9 mouse cellular contexts compared by ENCODE assay signal in genomic region chr2:153475114-153476112, GRCm38 (mm10). TPM values are rescaled to one million over a fixed set of nuclear protein-coding genes. Genes with fewer than 3 reads are reported as not detected.
DNase-seq lines count a peak whose midpoint lies in the region; ATAC-seq and TF ChIP-seq lines count a peak whose summit lies in the region.
"Had no signal": no experiment of that assay in that cellular context is flagged by ENCODE, and none has a peak within 500 bp of the region (broad histone marks: within the 10 kb centered on the region; RNA-seq: fewer than 3 reads in every experiment).

No protein-coding gene starts in this region.

- no peak for DNase-seq in forebrain, embryonic 10.5 days (ENCODE audit: extremely low spot score, low spot score)
- DNase-seq in forebrain, embryonic 11.5 days (ENCODE audit: low spot score), result no peak
- DNase-seq in ES-E14 (ENCODE audit: low read depth, low spot score), result no peak
- DNase-seq in thymus, postnatal 25 days, result no peak
- no peak for DNase-seq in thymus, postnatal 36 days

- no peak for ATAC-seq in forebrain, embryonic 11.5 days (replicated peaks; ENCODE audit: low FRiP score)
- ATAC-seq in forebrain, embryonic 13.5 days, result 0 out of 2 replicates have a peak, but pooled peaks have one; percentile 5
- peak; percentile 52 for ATAC-seq in intestine, embryonic 15.5 days
- no peak for ATAC-seq in midbrain, embryonic 15.5 days (replicated peaks)

- in situ Hi-C loops in ES-E14 (cut with MboI; ENCODE audit: low sequenced_read_pairs in 2 of 2, unreplicated experiment in 2 of 2), result loop anchor here in 1 of 2 experiments (25.0 kb wide), 1 partner anchor 112 kb away; no protein-coding TSS in a partner anchor

- WGBS in forebrain, embryonic 10.5 days, result 53% methylated on average over 4 of the region's 4 CpGs
- WGBS in forebrain, embryonic 11.5 days, result 56% methylated on average over 4 of the region's 4 CpGs
- 37% methylated on average over 4 of the region's 4 CpGs for WGBS in forebrain, embryonic 13.5 days
- WGBS in intestine, embryonic 15.5 days, result 24% methylated on average over 4 of the region's 4 CpGs
- WGBS in midbrain, embryonic 15.5 days, result 31% methylated on average over 4 of the region's 4 CpGs

- no peaks in the 10 kb centered on the region for H3K9me3 ChIP-seq in forebrain, embryonic 10.5 days
- H3K9me3 ChIP-seq in forebrain, embryonic 11.5 days (ENCODE audit: control insufficient read depth, low read length), result no peaks in the 10 kb centered on the region
- no peaks in the 10 kb centered on the region for H3K9me3 ChIP-seq in ES-E14 (ENCODE audit: control insufficient read depth, insufficient read depth, low read depth, low read length)
- H3K9me3 ChIP-seq in forebrain, embryonic 13.5 days (replicated peaks), result no peaks in the 10 kb centered on the region
- no peaks in the 10 kb centered on the region for H3K9me3 ChIP-seq in intestine, embryonic 15.5 days
- H3K9me3 ChIP-seq in midbrain, embryonic 15.5 days, result no peaks in the 10 kb centered on the region

- H3K27ac ChIP-seq in forebrain, embryonic 10.5 days, result peak overlapping the region; percentile 69
- no peak overlapping the region for H3K27ac ChIP-seq in forebrain, embryonic 11.5 days (ENCODE audit: low read depth, low read length)
- H3K27ac ChIP-seq in ES-E14 (ENCODE audit: insufficient read depth, low read depth, low read length, poor library complexity, severe bottlenecking), result no peak overlapping the region
- H3K27ac ChIP-seq in forebrain, embryonic 13.5 days, result peak overlapping the region; percentile 55
- H3K27ac ChIP-seq in intestine, embryonic 15.5 days, result peak overlapping the region; percentile 71
- peak overlapping the region; percentile 31; the same call in 1 of the 2 replicates for H3K27ac ChIP-seq in midbrain, embryonic 15.5 days

- H3K4me2 ChIP-seq in forebrain, embryonic 11.5 days (ENCODE audit: low read depth, low read length, severe bottlenecking), result no peak overlapping the region
- H3K4me2 ChIP-seq in forebrain, embryonic 13.5 days, result no peak overlapping the region
- H3K4me2 ChIP-seq in intestine, embryonic 15.5 days (replicated peaks), result no peak overlapping the region; the same call in 1 of the 2 replicates
- H3K4me2 ChIP-seq in midbrain, embryonic 15.5 days, result no peak overlapping the region

- H3K4me3 ChIP-seq in forebrain, embryonic 10.5 days, result no peak overlapping the region
- no peak overlapping the region for H3K4me3 ChIP-seq in forebrain, embryonic 11.5 days (ENCODE audit: low read depth, low read length)
- H3K4me3 ChIP-seq in ES-E14 (ENCODE audit: insufficient read depth in 1 of 2, low read depth in 1 of 2, low read length in 2 of 2, poor library complexity in 1 of 2, severe bottlenecking in 1 of 2), result no peak overlapping the region
- H3K4me3 ChIP-seq in forebrain, embryonic 13.5 days, result no peak overlapping the region
- no peak overlapping the region for H3K4me3 ChIP-seq in intestine, embryonic 15.5 days (replicated peaks)
- H3K4me3 ChIP-seq in midbrain, embryonic 15.5 days, result no peak overlapping the region

- H3K4me1 ChIP-seq in forebrain, embryonic 10.5 days, result peaks cover 40% of the 10 kb centered on the region
- no peaks in the 10 kb centered on the region; the same call in 1 of the 2 replicates for H3K4me1 ChIP-seq in forebrain, embryonic 11.5 days (replicated peaks; ENCODE audit: control insufficient read depth, insufficient read depth, low read length)
- peaks cover 0 to 7% of the 10 kb centered on the region in 2 experiments; a peak in 1 of 4 replicates for H3K4me1 ChIP-seq in ES-E14 (ENCODE audit: control insufficient read depth in 2 of 2, insufficient read depth in 2 of 2, low read length in 2 of 2, poor library complexity in 1 of 2)
- H3K4me1 ChIP-seq in forebrain, embryonic 13.5 days, result peaks cover 30% of the 10 kb centered on the region
- peaks cover 25% of the 10 kb centered on the region for H3K4me1 ChIP-seq in intestine, embryonic 15.5 days (replicated peaks)
- peaks cover 14% of the 10 kb centered on the region for H3K4me1 ChIP-seq in midbrain, embryonic 15.5 days

- no peaks in the 10 kb centered on the region for H3K27me3 ChIP-seq in forebrain, embryonic 10.5 days (ENCODE audit: poor library complexity, severe bottlenecking)
- no peaks in the 10 kb centered on the region; the same call in 1 of the 2 replicates for H3K27me3 ChIP-seq in forebrain, embryonic 11.5 days (ENCODE audit: control insufficient read depth, insufficient read depth, low read length)
- no peaks in the 10 kb centered on the region for H3K27me3 ChIP-seq in forebrain, embryonic 13.5 days
- no peaks in the 10 kb centered on the region for H3K27me3 ChIP-seq in intestine, embryonic 15.5 days (replicated peaks)
- H3K27me3 ChIP-seq in midbrain, embryonic 15.5 days (replicated peaks), result no peaks in the 10 kb centered on the region
- H3K27me3 ChIP-seq: CH12.LX had no signal

- H3K36me3 ChIP-seq in forebrain, embryonic 10.5 days (replicated peaks), result no peaks in the 10 kb centered on the region
- no peaks in the 10 kb centered on the region for H3K36me3 ChIP-seq in forebrain, embryonic 11.5 days (ENCODE audit: control insufficient read depth, insufficient read depth, low read length)
- no peaks in the 10 kb centered on the region for H3K36me3 ChIP-seq in ES-E14 (ENCODE audit: control insufficient read depth, insufficient read depth, low read length, poor library complexity, severe bottlenecking)
- no peaks in the 10 kb centered on the region for H3K36me3 ChIP-seq in forebrain, embryonic 13.5 days (ENCODE audit: poor library complexity, severe bottlenecking)
- no peaks in the 10 kb centered on the region for H3K36me3 ChIP-seq in intestine, embryonic 15.5 days
- H3K36me3 ChIP-seq in midbrain, embryonic 15.5 days (replicated peaks), result no peaks in the 10 kb centered on the region

- no peak overlapping the region for H3K9ac ChIP-seq in forebrain, embryonic 11.5 days (ENCODE audit: low read length)
- 0 out of 2 replicates have a peak overlapping the region, but pooled peaks have one; percentile 5 for H3K9ac ChIP-seq in ES-E14 (ENCODE audit: insufficient read depth, low read depth, low read length, poor library complexity, severe bottlenecking)
- peak overlapping the region; percentile 27; the same call in 1 of the 2 replicates for H3K9ac ChIP-seq in forebrain, embryonic 13.5 days
- no peak overlapping the region for H3K9ac ChIP-seq in intestine, embryonic 15.5 days
- no peak overlapping the region for H3K9ac ChIP-seq in midbrain, embryonic 15.5 days

TF ChIP-seq in ES-E14, 5 proteins besides CTCF, POLR2A, EP300 and RAD21:
- TF ChIP-seq MAFK (IDR thresholded peaks at IDR 0.05; ENCODE audit: insufficient read depth, low read depth, low read length) (no peak), ZNF384 (IDR thresholded peaks at IDR 0.05; ENCODE audit: low read depth, low read length) (no peak), ZC3H11A (IDR thresholded peaks at IDR 0.05; ENCODE audit: borderline replicate concordance, low read depth, low read length) (no peak), CHD2 (IDR thresholded peaks at IDR 0.05; ENCODE audit: low read depth, low read length) (no peak), HCFC1 (IDR thresholded peaks at IDR 0.05; ENCODE audit: borderline replicate concordance, insufficient read depth, low read length) (no peak)
TF ChIP-seq in ES-E14: peak in this region for 0.

RNA-seq across cellular contexts. Expression of gene 4930404H24Rik, which starts 17.2 kb away (rescaled TPM):
- not detected in 2 replicates for polyA plus RNA-seq in forebrain, embryonic 10.5 days (2016; fragmentation: Nextera tagmentation; extraction: Ambion mirVana)
- not detected in 2 replicates for polyA plus RNA-seq in forebrain, embryonic 11.5 days (2014; fragmentation: Nextera tagmentation; extraction: Ambion mirVana)
- total RNA-seq in ES-E14 (2012; rRNA removed), result not detected in 2 replicates
- not detected in 2 replicates for polyA plus RNA-seq in forebrain, embryonic 13.5 days (2015; fragmentation: Nextera tagmentation; extraction: Ambion mirVana)
- not detected in 2 replicates for polyA plus RNA-seq in intestine, embryonic 15.5 days (2015; fragmentation: Nextera tagmentation; extraction: Ambion mirVana)
- not detected in 2 replicates for polyA plus RNA-seq in midbrain, embryonic 15.5 days (2015; fragmentation: Nextera tagmentation; extraction: Ambion mirVana)
- total RNA-seq: CH12.LX had no signal

RNA-seq across cellular contexts. Expression of gene Nol4l, which starts 54.4 kb away (rescaled TPM):
- polyA plus RNA-seq in forebrain, embryonic 10.5 days (2016; fragmentation: Nextera tagmentation; extraction: Ambion mirVana), result 11.7 and 12.3 TPM in 2 replicates
- polyA plus RNA-seq in forebrain, embryonic 11.5 days (2014; fragmentation: Nextera tagmentation; extraction: Ambion mirVana), result 25.6 and 26.2 TPM in 2 replicates
- total RNA-seq in ES-E14 (2012; rRNA removed), result 3.8 and 4.3 TPM in 2 replicates
- polyA plus RNA-seq in forebrain, embryonic 13.5 days (2015; fragmentation: Nextera tagmentation; extraction: Ambion mirVana), result 32.1 and 36.7 TPM in 2 replicates
- 25.6 and 27.1 TPM in 2 replicates for polyA plus RNA-seq in intestine, embryonic 15.5 days (2015; fragmentation: Nextera tagmentation; extraction: Ambion mirVana)
- polyA plus RNA-seq in midbrain, embryonic 15.5 days (2015; fragmentation: Nextera tagmentation; extraction: Ambion mirVana), result 50.8 and 54.6 TPM in 2 replicates

Comparison
In these comparisons a context has a peak if more than half of its experiments do, and no peak if none do; other contexts are left out.
1. H3K27ac ChIP-seq: peak in forebrain, embryonic 10.5 days (single experiment), forebrain, embryonic 13.5 days (single experiment), intestine, embryonic 15.5 days (single experiment) and midbrain, embryonic 15.5 days (single experiment); none in forebrain, embryonic 11.5 days (single experiment) and ES-E14 (single experiment).
2. ATAC-seq: peak in forebrain, embryonic 13.5 days (single experiment) and intestine, embryonic 15.5 days (single experiment); none in forebrain, embryonic 11.5 days (single experiment) and midbrain, embryonic 15.5 days (single experiment).
3. H3K9ac ChIP-seq: peak in ES-E14 (single experiment) and forebrain, embryonic 13.5 days (single experiment); none in forebrain, embryonic 11.5 days (single experiment), intestine, embryonic 15.5 days (single experiment) and midbrain, embryonic 15.5 days (single experiment).